In genomic region chr4:136648922-136649479, GRCm38 (mm10) we compare ENCODE assay signal across 8 mouse cellular contexts. TPM values are rescaled to one million over a fixed set of nuclear protein-coding genes. Genes with fewer than 3 reads are reported as not detected.
A peak's percentile ranks its signal among the peaks of the same experiment; 100 is the strongest.
DNase-seq lines count a peak whose midpoint lies in the region; ATAC-seq and TF ChIP-seq lines count a peak whose summit lies in the region.

No protein-coding gene starts in this region.

- H3K27me3 ChIP-seq in small intestine, adult 2 months (ENCODE audit: control insufficient read depth, insufficient read depth, low read length): no peaks in the 10 kb centered on the region

- intact Hi-C loops in left cerebral cortex, adult 2 months (cut with DNase I): loop anchor here (5.0 kb wide), 1 partner anchor 423 kb away; no protein-coding TSS in a partner anchor

- TF ChIP-seq POLR2A in small intestine, adult 2 months (IDR thresholded peaks at IDR 0.05; ENCODE audit: low read depth, low read length): no peak

- 14% methylated on average over 11 of the region's 11 CpGs for WGBS in small intestine, adult 2 months

- H3K4me3 ChIP-seq in left cerebral cortex, adult 2 months: no peak overlapping the region
- H3K4me3 ChIP-seq in small intestine, adult 2 months (ENCODE audit: low read depth, low read length): no peak overlapping the region

- peak; percentile 96 for TF ChIP-seq CTCF in left cerebral cortex, adult 2 months (IDR thresholded peaks at IDR 0.05)
- TF ChIP-seq CTCF in small intestine, adult 2 months (IDR thresholded peaks at IDR 0.05; ENCODE audit: extremely low read depth, insufficient read length, insufficient replicate concordance, low read depth, low read length): peak; percentile 80; the same call in 1 of the 2 replicates

- H3K36me3 ChIP-seq in small intestine, adult 2 months (ENCODE audit: control insufficient read depth, insufficient read depth, low read length): no peaks in the 10 kb centered on the region

- no peak overlapping the region for H3K27ac ChIP-seq in left cerebral cortex, adult 2 months
- H3K27ac ChIP-seq in small intestine, adult 2 months (ENCODE audit: insufficient read depth, low read depth, low read length): no peak overlapping the region

- peak; percentile 64 for ATAC-seq in megakaryocyte-erythroid progenitor cell, adult 5-6 weeks (replicated peaks; ENCODE audit: low FRiP score, low TSS enrichment, poor library complexity, severe bottlenecking)
- ATAC-seq in inflammation-experienced regulatory T-cells, adult 6 months: no peak

- H3K4me1 ChIP-seq in small intestine, adult 2 months (ENCODE audit: control insufficient read depth, insufficient read depth, insufficient read length, low read length): no peaks in the 10 kb centered on the region

- peak; percentile 85 for DNase-seq in ZHBTc4 (ENCODE audit: low read depth, low spot score)
- DNase-seq in cerebellum, postnatal 25 days: peak; percentile 91 to 94
- DNase-seq in gastrocnemius, adult 18-20 months (ENCODE audit: low spot score): peak; percentile 63
- DNase-seq in hindlimb bud, embryonic 11.5 days (ENCODE audit: extremely low spot score, low read depth, low spot score): peak; percentile 28
- peak; percentile 82 to 91 for DNase-seq in left cerebral cortex, adult 2 months (ENCODE audit: extremely low spot score in 1 of 2, low spot score in 2 of 2)

RNA-seq across cellular contexts. Expression of gene Lactbl1, which starts 26.6 kb away (rescaled TPM):
- not detected for total RNA-seq in gastrocnemius, adult 18-20 months (2021)
- total RNA-seq in left cerebral cortex, adult 2 months (2021): under 1 TPM in 1 of 2 experiments, not detected in 1; 0.12 TPM
- 0.44 TPM in 1 of 2 replicates, not detected in the other for total RNA-seq in megakaryocyte-erythroid progenitor cell, adult 5-6 weeks (2014; fragmentation: Nextera tagmentation)
- 0.27 TPM in 1 of 2 replicates, not detected in the other for total RNA-seq in megakaryocyte-erythroid progenitor cell, adult 5-6 weeks (2017)
- polyA plus RNA-seq in small intestine, adult 2 months (2012; rRNA removed): not detected in 2 replicates
- polyA plus RNA-seq in inflammation-experienced regulatory T-cells, adult 6 months (2017; shearing (Covaris generic)): under 1 TPM in 1 of 3 experiments, not detected in 2; 0.16 TPM

RNA-seq across cellular contexts. Expression of gene Tex46, which starts 38.8 kb away (rescaled TPM):
- total RNA-seq in gastrocnemius, adult 18-20 months (2021): not detected
- not detected for total RNA-seq in left cerebral cortex, adult 2 months (2021)
- total RNA-seq in megakaryocyte-erythroid progenitor cell, adult 5-6 weeks (2014; fragmentation: Nextera tagmentation): not detected in 2 replicates
- not detected in 2 replicates for total RNA-seq in megakaryocyte-erythroid progenitor cell, adult 5-6 weeks (2017)
- not detected in 2 replicates for polyA plus RNA-seq in small intestine, adult 2 months (2012; rRNA removed)
- polyA plus RNA-seq in inflammation-experienced regulatory T-cells, adult 6 months (2017; shearing (Covaris generic)): not detected

RNA-seq across cellular contexts. Expression of gene Kdm1a, which starts 46.5 kb away (rescaled TPM):
- 10 to 100 TPM; 17.9 TPM for total RNA-seq in gastrocnemius, adult 18-20 months (2021)
- 10 to 100 TPM; 86.7 to 91.7 TPM for total RNA-seq in left cerebral cortex, adult 2 months (2021)
- total RNA-seq in megakaryocyte-erythroid progenitor cell, adult 5-6 weeks (2014; fragmentation: Nextera tagmentation): 61.6 and 68.5 TPM in 2 replicates
- total RNA-seq in megakaryocyte-erythroid progenitor cell, adult 5-6 weeks (2017): 60.7 and 91.5 TPM in 2 replicates
- 7.2 and 16.0 TPM in 2 replicates for polyA plus RNA-seq in small intestine, adult 2 months (2012; rRNA removed)
- 10 to 100 TPM; 12.3 to 23.7 (median 23.2) TPM for polyA plus RNA-seq in inflammation-experienced regulatory T-cells, adult 6 months (2017; shearing (Covaris generic))

Comparison
In these comparisons a context has a peak if more than half of its experiments do, and no peak if none do; other contexts are left out.
1. DNase-seq: peak in every context shown above with its lines; median percentile 92 in cerebellum, postnatal 25 days; 86 in left cerebral cortex, adult 2 months; 85 in ZHBTc4; 63 in gastrocnemius, adult 18-20 months; 28 in hindlimb bud, embryonic 11.5 days.